Mouse (Mus musculus): Measurements from ENCODE around the gene Lmf1.
A peak's percentile ranks its signal among the peaks of the same experiment; 100 is the strongest.

The Lmf1 gene

DNA sequence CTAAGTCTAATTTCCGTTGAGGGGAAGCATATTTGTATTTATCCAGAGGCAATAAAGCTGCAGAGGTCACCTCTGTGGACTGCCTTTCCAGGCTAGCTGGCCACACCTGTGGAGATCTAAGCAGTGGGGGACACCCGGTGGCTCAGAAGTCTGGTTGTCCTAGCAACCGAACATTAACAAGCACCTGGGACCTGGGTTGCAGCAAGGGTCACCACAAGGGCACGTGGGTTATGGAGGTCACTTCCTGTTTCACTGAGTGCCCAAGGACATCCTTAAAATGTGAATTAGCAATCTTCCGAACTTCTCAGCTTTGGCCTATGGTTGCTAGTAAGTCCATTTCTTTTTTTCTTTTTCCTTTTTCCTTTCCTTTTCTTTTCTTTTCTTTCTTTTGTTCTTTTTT lies 25.3 kb downstream of the Lmf1 start:
- DNase-seq (ENCODE audit: low read depth) = no peak

DNA sequence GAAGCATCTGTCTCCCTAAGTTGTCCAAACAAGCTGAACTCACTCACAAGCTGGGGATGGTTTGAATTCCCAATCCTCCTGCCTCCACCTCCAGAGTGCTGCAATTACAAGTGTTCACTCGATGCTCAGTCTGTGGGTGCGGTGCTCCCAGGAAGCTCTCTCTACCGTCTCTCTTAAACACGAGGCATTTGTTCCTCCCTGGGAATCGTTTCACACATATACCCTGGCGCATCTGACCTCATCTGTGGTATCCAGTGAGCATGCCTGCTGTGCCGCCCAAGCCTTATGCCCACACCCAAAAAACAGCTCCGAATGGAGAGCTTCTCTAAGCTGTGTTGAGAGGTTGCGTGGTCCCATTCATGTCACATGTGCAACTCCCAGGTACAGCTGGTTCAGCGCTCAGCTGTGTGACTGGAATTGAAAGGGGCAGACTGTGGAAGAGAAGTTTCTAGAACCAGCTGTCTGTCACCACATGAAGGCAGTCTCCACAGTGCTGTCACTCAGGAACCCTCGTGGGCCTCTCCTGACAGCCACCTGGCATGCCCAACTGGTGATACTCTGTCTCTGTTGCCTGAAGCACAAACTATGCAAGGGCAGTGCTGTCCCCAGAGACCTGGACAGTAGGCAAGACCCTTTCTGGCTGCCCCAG lies 29.4 kb downstream of the Lmf1 start:
- DNase-seq (ENCODE audit: low read depth) = no peak

DNA sequence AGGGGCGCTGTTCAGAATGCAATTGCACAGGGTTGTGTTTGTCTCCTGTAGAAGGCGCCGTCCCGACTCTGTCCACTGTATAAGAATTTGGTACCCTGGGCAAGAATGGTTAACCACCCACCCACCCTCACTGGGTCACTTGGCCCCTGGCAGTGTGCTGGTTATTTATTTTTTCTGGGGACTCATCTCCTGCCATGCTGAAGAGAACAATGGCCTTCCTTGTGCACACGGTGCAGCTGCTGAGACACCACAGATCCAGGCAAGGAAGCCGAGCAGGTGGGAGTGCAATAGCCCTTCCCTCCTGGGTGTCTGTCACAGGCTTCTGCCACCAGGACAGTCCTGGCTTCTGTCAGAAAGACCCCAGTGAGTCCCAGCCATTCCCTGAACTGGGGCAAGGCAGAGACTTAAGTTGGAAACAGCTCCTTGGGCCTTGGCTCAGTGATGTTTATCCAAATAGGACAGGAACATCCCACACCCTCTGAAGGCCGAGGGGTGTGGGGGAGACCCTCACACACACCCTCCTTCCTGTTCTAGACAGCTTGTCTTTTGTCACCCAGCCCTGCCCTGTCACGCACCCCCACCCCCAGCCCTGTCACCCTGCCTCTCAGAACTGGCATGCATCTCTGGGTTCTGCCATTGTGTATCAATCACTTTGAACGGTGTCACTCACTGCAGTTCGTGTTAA lies 30.1 kb downstream of the Lmf1 start:
- DNase-seq (ENCODE audit: low read depth) = no peak

DNA sequence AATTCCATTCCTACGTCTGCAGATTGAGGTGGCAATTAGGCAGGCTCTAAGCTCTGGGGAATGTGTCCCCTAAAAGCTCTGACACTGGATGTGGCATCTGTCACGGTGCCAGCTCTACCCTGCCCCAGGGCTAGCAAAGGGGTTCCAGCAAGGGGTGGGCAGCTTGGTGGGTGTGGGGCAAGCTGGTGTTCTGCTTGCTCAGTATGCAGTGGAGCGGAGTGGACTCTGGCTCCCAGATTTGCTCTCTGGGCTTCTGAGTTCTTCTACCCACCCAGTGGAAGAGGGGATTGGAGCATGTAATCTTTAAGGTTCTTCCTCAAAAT lies 30.6 kb downstream of the Lmf1 start:
- DNase-seq (ENCODE audit: low read depth) = no peak

DNA sequence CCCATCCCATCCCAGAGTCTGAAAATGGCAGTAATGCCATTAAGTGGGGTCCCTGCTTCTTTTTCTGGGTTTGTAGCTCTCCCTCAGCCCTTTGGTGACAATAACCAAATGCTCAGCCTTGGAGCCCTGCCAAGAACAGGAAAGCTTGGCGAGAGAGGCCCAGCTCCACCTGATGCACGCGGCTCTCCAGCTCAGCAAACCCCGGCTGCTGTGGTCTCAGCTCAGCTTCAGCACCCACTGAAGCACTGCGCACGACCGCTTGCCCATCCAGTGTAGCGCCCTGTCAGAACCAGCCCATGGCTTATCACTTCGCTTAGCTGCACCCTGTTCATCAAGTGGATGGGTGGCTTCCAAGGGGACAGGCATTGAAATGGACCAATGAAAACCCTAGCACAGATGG lies 31.3 kb downstream of the Lmf1 start:
- DNase-seq (ENCODE audit: low read depth) = no peak

DNA sequence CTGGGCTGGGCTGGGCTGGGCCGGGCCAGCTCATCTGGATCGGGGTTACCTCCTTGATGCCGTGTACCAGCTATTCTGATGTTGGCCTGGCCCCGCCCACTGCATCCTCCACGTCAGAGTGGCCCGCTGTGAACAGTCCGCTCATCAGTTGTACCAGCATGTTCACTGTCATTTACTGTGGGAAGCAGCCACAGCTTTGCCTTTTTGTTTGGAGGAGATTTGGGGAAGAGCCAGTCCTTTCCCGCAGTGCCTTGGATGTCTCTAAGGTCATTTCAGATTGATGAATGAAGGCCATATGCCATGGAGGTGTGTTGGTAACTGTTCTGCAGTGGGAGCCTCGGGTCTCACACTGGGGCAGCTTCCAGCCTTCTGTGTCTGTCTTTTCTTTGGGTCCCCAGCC lies 33.7 kb downstream of the Lmf1 start:
- no peak for DNase-seq (ENCODE audit: low read depth)

DNA sequence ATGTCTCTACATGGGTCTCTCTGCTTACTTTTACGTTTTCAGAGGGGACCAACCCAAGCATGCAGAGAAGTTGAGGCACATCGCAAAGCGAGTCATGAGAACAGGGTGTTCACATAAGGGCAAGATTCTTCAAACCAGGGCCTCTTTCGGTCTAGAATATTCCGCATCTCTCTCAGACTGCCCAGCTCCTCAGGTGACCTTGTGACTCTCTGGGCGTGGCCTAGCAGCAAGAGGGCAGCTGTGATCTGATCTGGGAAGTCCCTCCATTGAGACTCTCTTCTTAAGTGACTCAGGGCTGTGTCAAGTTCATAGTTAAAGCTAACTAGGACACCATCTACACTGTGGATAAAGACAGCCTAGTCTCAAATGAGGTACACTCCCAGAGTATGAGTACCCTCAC lies 34.4 kb downstream of the Lmf1 start:
- DNase-seq (ENCODE audit: low read depth) = no peak

DNA sequence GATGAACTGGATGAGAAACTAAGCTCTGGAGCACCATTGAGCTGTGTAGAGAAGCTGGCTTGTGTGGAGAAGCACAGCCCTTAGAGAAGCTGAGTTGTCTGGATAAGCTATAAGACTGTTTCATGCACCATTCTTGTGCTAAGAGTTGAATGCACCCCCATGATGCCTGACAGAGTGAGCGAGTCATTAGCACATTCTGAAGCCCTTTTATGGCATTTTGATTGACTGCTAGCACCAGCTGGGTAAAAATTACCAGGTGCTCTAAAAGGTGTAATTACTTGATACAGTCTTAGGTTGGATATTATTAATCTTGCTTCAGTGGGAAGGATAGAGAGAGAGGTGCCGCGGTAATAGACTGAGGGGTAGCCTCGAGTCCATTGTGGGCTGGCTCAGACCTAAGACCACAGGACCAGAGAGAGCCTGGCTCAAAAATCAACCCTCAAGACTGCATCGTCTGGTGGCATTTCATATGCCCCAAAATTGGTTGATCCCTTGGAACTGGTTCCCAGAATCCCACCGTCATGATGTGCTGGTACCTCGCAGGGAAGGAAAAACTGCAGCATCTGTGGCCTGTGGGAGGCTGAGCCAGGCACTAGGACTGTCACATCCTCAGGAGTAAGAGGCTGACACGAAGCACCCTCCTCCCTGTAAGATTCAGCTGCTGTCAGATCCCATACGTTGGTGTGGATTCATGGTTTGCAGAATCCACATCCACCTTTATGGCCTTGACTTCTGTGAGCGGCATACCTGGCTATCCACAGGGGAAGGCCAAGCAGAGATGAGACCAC lies 36.0 kb downstream of the Lmf1 start:
- DNase-seq (ENCODE audit: low read depth) = no peak

DNA sequence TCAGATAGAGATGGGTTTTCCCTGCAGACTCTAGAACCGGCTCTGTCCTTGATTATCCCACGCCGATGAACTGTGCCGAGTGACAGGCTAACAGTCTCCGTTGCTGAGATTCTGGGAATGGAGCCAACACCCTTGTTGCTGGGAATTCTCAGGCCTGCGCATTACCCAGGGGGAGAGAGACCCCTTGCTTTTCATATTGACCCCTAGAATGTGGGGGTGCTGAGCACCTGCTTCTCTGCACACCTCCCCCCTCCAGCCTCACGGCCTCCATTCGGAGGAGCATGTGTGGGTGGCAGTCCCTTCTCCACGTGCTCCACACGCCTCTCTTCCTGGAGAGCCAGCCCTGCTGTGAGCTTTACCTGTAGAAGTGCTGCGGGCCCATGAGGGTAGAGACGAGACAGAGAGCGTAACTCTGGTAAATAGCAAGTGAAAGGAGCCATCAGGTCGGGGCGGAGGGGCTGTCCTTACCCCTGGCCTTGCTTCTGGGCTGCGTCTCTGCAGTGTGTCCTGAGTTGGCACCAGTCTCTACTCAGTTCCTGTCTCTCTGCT lies 39.7 kb downstream of the Lmf1 start:
- no peak for DNase-seq (ENCODE audit: low read depth)

DNA sequence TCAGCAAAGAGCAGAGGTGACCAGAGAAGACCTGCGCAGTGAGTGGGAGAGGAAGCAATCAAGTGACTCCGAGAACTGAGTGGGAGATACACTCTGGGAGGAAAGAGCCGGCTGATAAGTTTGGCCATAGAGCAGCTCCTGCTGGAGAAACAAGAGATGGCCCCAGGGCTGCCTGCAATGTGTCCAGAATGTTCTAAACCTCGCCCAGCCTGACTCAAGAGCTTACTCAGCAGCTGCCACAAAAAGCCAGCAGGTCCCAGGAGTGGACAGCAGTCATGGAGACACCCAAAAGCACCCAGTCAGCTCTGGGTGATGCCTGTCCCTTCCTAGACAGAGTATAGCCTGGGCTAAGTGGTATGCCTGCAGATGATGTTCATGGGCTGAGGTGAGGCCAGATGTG lies 44.6 kb downstream of the Lmf1 start:
- DNase-seq (ENCODE audit: low read depth) = no peak

DNA sequence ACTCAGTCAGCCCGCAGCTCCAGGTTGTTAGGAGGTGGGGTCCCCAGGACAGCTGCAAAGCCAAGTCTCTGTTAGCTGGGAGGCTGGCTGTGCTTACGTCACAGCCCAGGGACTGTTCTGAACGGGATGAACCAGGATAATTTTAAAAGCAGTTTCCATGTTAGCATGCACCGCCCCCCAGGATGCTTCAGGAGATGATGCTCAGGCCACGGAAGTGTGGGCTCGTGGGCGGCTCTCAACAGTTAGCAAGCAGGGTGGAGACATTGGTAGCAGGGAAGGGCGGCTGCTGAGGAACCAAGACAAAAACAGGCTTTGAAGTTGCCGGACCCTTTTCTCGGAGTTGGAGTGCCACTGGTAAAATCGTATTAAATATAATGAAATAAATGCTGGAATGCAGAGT lies 45.0 kb downstream of the Lmf1 start:
- no peak for DNase-seq (ENCODE audit: low read depth)

DNA sequence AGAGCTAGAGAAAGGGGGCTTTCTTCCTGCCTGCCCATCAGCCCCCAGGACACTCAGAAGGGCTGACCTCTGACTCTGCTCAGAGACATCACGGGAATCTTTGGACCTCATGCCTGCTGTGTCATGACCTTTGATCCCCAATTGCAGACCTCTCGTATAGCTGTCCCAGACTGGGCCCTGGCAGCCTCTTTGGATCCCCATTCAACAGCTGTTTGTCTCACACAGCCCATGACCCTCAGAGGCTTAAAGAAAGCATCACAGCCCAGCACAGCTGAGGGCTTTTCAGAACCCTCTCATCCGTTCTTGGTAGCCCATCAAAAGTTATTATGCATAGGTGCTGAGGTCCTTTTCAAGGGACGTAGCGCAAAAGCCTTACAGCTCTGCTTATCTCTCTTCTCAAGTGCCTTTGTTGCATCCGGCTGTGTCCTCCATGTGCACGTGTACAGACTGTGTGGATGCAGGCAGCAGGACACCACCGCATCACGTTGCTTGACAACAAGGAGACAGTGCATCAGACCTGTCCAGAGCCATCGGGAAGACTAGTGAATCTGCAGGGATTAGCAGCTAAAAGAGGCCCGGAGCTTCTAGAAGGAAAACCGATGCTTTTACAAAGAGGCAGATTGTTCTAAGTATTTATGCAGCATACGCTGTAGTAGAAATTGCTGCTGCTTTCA lies 45.7 kb downstream of the Lmf1 start:
- DNase-seq (ENCODE audit: low read depth) = no peak

DNA sequence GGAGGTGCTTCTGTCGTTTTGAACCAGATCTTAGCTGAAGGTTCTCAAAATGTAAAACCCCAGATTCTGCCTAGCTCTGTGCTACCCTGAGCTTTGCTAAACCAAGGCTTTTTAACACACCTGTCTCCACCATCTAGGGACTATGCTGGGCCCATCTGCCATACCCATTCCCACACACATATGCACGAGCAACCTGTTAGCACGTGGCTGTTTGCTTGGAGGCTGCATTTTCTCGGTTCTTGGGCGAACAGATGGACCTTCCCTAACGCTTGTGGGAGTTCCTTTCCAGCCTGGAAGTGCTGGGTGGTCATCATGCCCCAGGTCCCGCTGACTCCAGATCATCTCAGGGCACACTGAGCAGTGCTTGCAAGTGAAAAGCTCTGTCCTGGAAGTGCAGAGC lies 46.4 kb downstream of the Lmf1 start:
- DNase-seq (ENCODE audit: low read depth) = no peak

DNA sequence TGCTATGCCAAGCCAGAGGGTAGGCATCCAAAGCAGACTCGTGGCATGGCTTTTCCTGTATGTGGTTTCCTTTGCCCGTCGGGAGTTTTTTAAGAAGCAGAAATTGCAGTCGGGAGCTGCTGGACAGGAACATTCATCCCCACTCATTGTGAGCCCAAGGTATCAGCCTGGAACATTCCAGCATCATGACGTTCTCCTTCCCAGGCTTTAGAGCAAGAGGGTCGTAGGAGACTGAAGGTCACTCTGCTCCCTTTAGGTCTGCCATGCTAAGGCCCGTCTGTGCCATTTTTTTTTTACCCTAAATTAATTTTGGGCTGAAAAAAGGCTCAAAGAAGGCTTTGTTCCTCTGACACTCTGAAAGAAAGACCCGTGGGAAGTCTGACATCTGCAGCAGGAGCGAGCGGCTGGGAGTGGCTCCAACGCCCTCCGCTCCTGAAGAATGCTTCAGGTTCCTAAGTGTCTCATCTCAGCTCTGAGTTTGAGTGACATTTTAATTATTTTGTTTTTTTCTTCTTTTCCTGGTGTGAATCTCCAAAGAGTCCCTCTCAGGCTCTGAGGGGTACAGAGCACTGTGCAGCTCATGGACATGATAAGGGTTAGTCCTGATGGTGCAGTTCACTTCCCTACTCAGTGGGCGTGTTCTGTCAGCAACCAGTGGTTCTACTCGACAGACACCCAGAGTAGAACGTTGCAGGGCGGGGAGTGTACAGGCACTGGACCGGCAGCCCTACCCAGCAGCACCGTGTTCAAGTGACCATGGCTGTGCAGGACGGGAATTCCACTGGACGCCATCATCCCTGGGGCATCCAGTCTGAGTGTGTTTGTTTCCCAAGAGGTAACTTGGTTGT lies 47.5 kb downstream of the Lmf1 start:
- no peak for DNase-seq (ENCODE audit: low read depth)

DNA sequence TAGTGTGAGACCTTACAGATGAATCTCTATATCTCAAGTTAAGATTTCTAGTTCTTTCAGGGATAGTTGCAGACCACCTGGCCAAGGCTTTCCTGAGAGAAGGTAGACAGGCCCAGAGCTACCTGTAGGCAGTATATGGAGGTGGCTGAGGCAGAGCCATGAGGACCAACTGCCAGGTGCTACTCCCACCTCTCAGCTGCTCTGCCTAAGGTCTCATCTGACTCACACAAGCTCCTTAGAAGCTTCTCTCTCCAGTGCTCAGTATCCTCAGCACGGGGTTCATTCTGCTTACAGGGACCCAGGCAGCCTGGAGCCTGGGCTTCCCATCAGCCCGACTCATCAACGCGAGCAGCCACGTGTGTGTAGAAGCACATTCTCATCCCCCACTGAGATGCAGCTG lies 51.4 kb downstream of the Lmf1 start:
- DNase-seq (ENCODE audit: low read depth) = no peak

DNA sequence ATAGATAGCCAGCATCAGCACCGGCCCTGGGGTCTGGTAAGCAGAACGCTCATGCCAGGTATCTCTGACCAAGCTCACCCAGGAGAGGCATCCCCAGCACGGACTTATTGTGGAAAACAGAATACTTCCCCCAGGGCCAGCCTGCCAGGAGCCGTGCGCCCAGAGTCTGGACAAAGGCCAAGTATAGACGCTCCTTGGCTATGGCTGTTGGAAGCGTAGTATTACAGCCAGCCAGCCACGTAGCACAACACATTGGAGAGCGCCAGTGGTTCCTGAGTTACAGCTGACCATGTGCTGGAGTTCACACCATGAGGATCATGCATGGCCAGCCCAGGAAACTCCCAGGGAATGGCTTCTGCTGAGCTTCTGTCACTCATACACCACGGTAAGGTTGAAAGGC lies 55.2 kb downstream of the Lmf1 start:
- no peak for DNase-seq (ENCODE audit: low read depth)

DNA sequence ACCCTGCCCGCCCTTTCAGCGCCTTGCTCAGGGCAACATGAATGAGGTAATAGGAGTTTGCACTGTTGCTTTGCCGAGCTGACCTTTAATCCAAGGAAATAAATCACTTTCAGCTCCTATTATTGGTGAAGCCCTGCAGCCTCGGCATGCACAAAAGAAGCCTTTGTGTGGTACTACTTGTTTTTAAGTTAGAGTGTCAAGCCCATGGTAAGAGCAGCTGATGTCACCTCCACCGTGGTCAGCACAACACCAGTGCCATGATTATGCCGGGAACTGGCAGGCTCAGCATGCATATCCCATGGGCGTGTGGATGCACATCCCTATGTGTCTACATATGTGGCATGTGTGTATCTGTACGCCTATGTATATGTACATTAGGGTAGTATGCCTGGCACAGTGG lies 56.5 kb downstream of the Lmf1 start:
- no peak for DNase-seq (ENCODE audit: low read depth)

DNA sequence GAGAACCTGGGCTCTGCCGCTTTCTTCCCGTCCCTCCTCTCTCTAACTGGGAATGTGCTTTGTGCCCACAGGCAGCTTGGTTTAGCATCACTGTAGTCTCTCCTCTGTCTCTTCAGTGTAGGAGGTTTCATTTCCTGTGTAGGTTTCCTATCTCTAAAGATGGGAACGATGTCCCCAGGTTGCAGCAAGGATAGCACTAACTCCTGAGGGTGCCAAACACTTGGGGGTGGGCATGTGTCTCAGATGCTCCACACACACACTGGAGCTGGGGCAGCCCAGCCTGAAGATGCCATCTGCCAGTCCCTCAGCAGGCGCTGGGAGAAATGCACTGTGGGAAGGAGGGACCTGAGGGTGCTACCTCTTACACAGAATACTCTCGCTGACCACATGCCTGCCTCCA lies 56.9 kb downstream of the Lmf1 start:
- DNase-seq (ENCODE audit: low read depth) = no peak

DNA sequence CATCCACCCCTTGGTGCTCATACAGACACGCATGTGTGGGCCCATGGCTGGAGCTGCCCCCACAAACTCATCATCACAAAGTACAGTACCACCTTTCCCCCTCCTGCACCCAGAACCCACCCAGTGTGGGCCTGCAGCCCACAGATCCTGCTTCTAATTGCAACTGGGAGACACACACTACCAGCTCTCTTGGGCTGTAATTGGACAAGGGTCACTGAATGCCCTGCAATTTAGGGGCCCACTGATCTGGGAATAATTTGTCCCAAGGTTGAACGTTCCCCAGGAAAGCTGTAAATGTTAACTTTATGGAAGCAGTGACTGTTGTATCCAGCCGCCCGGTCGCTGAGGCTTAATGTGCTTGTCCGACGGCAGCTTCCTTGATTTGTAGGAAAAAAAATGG lies 59.1 kb downstream of the Lmf1 start:
- DNase-seq (ENCODE audit: low read depth) = no peak

DNA sequence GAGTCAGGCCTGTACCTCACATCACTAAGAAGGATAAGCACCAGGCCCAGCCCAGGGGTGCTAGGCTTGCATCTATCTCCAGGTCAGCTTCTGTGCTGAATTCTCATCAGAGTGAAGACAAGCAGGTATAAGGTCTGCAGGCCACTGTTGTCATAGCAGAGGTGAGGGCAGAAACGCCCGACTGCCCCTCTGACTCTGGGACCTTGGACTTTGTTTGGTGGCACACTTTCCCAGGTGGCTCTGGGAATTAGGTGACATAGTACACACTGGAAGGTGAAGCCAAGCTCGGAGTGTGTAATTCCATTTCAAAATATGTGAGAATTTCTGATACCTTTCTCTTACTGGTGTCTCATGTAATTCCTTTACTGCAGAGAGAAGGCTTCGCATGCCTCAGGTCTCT lies 59.6 kb downstream of the Lmf1 start:
- DNase-seq (ENCODE audit: low read depth) = no peak

DNA sequence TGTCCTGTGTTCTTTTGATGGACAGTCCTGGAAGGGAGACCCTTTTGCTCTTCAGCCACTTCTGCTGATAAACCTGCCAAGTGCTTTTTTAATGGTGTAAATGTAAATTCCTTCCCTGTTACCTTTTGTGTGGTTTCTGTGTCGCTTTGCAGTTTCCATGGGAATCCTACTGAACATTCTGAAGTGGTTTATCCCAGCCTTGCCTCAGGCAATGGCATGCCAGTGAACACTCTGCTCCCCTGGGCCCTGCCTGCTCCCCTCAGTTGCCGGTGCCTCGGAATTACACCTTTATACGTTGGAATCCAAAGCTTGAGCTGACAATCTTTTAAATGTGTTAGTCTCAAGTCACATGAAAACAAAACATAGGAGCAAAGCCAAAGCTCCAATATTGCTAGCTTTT lies 62.1 kb downstream of the Lmf1 start:
- no peak for DNase-seq (ENCODE audit: low read depth)

DNA sequence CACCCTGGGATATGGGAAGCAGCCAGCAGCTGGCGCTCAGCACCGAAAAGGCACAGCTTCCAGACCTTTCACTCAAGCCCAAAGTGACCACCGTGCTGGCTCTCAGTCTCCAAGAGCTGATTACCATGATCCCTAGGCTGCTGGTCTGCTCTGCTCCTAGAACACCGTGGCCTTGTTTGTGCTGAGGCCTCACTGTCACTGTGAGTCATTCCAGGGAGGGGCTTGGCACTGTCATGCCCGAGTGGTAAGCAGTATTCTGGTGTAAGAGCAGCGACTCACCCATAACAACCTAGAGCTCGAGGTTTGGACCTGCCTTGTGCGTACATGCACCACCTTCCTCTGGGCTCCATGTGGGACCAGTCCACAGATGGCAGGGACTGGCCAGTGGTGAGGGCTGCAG lies 63.1 kb downstream of the Lmf1 start:
- DNase-seq (ENCODE audit: low read depth) = peak; percentile 4
